Mouse (Mus musculus): ENCODE data around the gene Map10. TPM values are rescaled to one million over a fixed set of nuclear protein-coding genes. Genes with fewer than 3 reads are reported as not detected.

Map10 gene
- polyA plus RNA-seq, 1 experiment from 2014 or later = 4.3 TPM

GRCm38 (mm10) chr8:125678854-125679648, 9.4 kb downstream of the Map10 start:
- Histone ChIP-seq H3K9ac (ENCODE audit: low read length) (no peak overlapping the region), H3K27me3 (ENCODE audit: control insufficient read depth, insufficient read depth, low read length) (no peaks in the 10 kb centered on the region), H3K4me2 (ENCODE audit: low read depth, low read length) (no peak overlapping the region), H3K4me3 (replicated peaks; ENCODE audit: low read length) (no peak overlapping the region), H3K4me1 (ENCODE audit: control insufficient read depth, insufficient read depth, low read length) (no peaks in the 10 kb centered on the region), H3K36me3 (ENCODE audit: control insufficient read depth, insufficient read depth, low read length) (no peaks in the 10 kb centered on the region), H3K27ac (ENCODE audit: low read length) (no peak overlapping the region; the same call in 1 of the 2 replicates), H3K9me3 (replicated peaks; ENCODE audit: control insufficient read depth, low read length) (no peaks in the 10 kb centered on the region)
- 67% methylated on average over 8 of the region's 8 CpGs for WGBS
- ATAC-seq (ENCODE audit: insufficient read depth, low FRiP score) = no peak

DNA sequence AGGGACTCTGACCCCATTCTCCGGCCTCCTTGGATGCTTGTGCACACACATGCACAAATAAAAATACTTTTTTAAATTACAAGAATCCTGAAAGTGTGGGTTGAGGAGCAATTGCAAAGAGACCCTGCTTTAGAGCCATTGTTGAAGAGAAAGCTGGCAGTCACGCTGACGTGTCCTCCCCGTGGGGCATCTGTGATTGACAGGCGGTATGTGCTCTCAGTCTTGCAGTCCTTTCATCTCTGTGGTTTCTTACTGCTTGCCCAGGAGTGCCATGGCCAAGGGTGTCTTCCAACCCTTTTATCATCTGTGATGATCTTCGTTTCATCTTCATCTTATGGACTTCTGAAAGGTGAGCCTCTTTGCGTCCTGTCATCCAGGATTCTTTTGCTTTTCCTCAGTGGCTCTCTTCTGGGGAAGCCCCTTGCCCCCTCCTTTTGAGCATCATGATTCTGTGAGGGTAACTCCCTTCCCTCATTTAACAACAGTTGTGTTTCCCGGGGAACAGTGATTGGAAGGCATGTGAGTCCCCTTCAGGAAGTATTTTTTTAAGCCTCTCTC, 11.3 kb downstream of the Map10 start:
- no peaks in the 10 kb centered on the region for H3K4me1 ChIP-seq (ENCODE audit: control insufficient read depth, insufficient read depth, low read length)
- H3K36me3 ChIP-seq (ENCODE audit: control insufficient read depth, insufficient read depth, low read length) = no peaks in the 10 kb centered on the region
- H3K4me3 ChIP-seq (replicated peaks; ENCODE audit: low read length) = no peak overlapping the region
- H3K9ac ChIP-seq (ENCODE audit: low read length) = no peak overlapping the region
- no peaks in the 10 kb centered on the region for H3K9me3 ChIP-seq (replicated peaks; ENCODE audit: control insufficient read depth, low read length)
- no peak for ATAC-seq (ENCODE audit: insufficient read depth, low FRiP score)
- 56% methylated on average over 8 of the region's 8 CpGs for WGBS
- H3K27ac ChIP-seq (ENCODE audit: low read length) = no peak overlapping the region
- no peak overlapping the region for H3K4me2 ChIP-seq (ENCODE audit: low read depth, low read length)
- H3K27me3 ChIP-seq (ENCODE audit: control insufficient read depth, insufficient read depth, low read length) = no peaks in the 10 kb centered on the region

GRCm38 (mm10) chr8:125685216-125685760, 15.7 kb downstream of the Map10 start:
- no peak for ATAC-seq (ENCODE audit: insufficient read depth, low FRiP score)
- 62% methylated on average over 6 of the region's 6 CpGs for WGBS
- no peaks in the 10 kb centered on the region for H3K4me1 ChIP-seq (ENCODE audit: control insufficient read depth, insufficient read depth, low read length)
- H3K27me3 ChIP-seq (ENCODE audit: control insufficient read depth, insufficient read depth, low read length) = no peaks in the 10 kb centered on the region
- H3K36me3 ChIP-seq (ENCODE audit: control insufficient read depth, insufficient read depth, low read length) = no peaks in the 10 kb centered on the region
- H3K9ac ChIP-seq (ENCODE audit: low read length) = no peak overlapping the region
- H3K4me3 ChIP-seq (replicated peaks; ENCODE audit: low read length) = no peak overlapping the region
- H3K27ac ChIP-seq (ENCODE audit: low read length) = no peak overlapping the region
- no peak overlapping the region for H3K4me2 ChIP-seq (ENCODE audit: low read depth, low read length)
- H3K9me3 ChIP-seq (replicated peaks; ENCODE audit: control insufficient read depth, low read length) = no peaks in the 10 kb centered on the region

DNA sequence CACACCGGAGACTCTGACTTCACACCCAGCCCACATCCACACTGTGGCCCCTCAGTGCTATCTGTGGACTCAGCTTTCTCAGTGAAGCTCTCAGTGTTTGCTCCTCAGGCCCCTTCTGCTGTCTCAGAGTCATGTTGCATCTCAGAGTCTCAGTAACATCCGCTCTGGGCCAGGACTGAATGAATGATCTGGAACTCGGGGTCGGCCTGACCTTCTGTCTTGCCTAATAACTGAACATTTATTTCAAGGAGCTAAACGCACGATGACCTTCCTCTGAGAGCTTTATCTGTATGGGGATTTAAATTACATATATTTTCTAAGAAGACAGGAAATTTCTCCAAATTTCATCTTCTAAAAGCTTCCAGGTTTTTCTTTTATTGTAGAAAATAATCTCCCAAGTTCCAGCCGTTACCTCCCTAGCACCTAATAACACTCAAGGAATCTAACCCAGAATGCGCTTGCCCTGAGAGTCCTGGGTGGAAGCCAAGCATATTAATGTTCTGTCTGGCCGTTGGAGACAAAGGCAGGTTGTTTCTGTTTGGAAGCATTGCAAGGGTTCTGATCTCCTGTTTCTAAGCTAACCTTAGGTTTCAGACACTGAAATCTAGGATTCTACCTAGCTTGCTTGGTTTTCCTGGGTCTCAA, 16.7 kb downstream of the Map10 start:
- Histone ChIP-seq H3K4me3 (replicated peaks; ENCODE audit: low read length) (no peak overlapping the region), H3K9ac (ENCODE audit: low read length) (no peak overlapping the region), H3K9me3 (replicated peaks; ENCODE audit: control insufficient read depth, low read length) (no peaks in the 10 kb centered on the region), H3K4me1 (ENCODE audit: control insufficient read depth, insufficient read depth, low read length) (no peaks in the 10 kb centered on the region), H3K27ac (ENCODE audit: low read length) (no peak overlapping the region), H3K36me3 (ENCODE audit: control insufficient read depth, insufficient read depth, low read length) (no peaks in the 10 kb centered on the region), H3K27me3 (ENCODE audit: control insufficient read depth, insufficient read depth, low read length) (no peaks in the 10 kb centered on the region), H3K4me2 (ENCODE audit: low read depth, low read length) (no peak overlapping the region)
- ATAC-seq (ENCODE audit: insufficient read depth, low FRiP score) = no peak
- 68% methylated on average over 9 of the region's 9 CpGs for WGBS

GRCm38 (mm10) chr8:125690166-125690915, 20.7 kb downstream of the Map10 start:
- H3K27me3 ChIP-seq (ENCODE audit: control insufficient read depth, insufficient read depth, low read length) = no peaks in the 10 kb centered on the region
- no peak for ATAC-seq (ENCODE audit: insufficient read depth, low FRiP score)
- H3K4me3 ChIP-seq (replicated peaks; ENCODE audit: low read length) = no peak overlapping the region

GRCm38 (mm10) chr8:125690961-125691360, 21.3 kb downstream of the Map10 start:
- Histone ChIP-seq H3K4me1 (ENCODE audit: control insufficient read depth, insufficient read depth, low read length) (no peaks in the 10 kb centered on the region), H3K36me3 (ENCODE audit: control insufficient read depth, insufficient read depth, low read length) (no peaks in the 10 kb centered on the region), H3K4me2 (ENCODE audit: low read depth, low read length) (no peak overlapping the region), H3K9ac (ENCODE audit: low read length) (no peak overlapping the region), H3K4me3 (replicated peaks; ENCODE audit: low read length) (no peak overlapping the region), H3K27ac (ENCODE audit: low read length) (no peak overlapping the region), H3K27me3 (ENCODE audit: control insufficient read depth, insufficient read depth, low read length) (no peaks in the 10 kb centered on the region), H3K9me3 (replicated peaks; ENCODE audit: control insufficient read depth, low read length) (no peaks in the 10 kb centered on the region)
- WGBS = 69% methylated on average over 3 of the region's 3 CpGs
- ATAC-seq (ENCODE audit: insufficient read depth, low FRiP score) = no peak

More at GRCm38 (mm10) chr8:125690166-125690915, 20.7 kb downstream of the Map10 start:
- Histone ChIP-seq H3K4me2 (ENCODE audit: low read depth, low read length) (no peak overlapping the region), H3K9me3 (replicated peaks; ENCODE audit: control insufficient read depth, low read length) (no peaks in the 10 kb centered on the region), H3K9ac (ENCODE audit: low read length) (no peak overlapping the region), H3K36me3 (ENCODE audit: control insufficient read depth, insufficient read depth, low read length) (no peaks in the 10 kb centered on the region), H3K27ac (ENCODE audit: low read length) (no peak overlapping the region), H3K4me1 (ENCODE audit: control insufficient read depth, insufficient read depth, low read length) (no peaks in the 10 kb centered on the region)
- WGBS = 75% methylated on average over 15 of the region's 15 CpGs

DNA sequence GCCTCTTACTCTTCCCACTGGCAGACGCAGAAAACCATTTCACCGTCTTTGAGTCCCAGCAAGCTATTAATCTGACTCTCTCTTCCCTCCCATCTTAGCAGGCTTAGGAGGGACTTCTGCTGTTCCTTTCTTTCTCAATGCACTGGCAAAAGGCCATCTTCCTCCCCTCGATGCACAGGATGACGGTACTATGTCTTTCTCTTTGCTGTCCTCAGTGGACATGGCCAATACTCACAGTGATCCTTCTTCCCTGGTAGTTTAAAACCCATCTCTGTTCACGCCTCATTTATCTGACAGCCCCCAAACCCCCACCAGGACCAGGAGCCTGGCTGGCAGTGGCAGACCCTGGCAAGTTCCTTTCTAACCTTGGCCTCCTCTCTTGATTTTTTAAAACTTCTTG, 22.8 kb downstream of the Map10 start:
- no peak overlapping the region for H3K27ac ChIP-seq (ENCODE audit: low read length)
- H3K4me1 ChIP-seq (ENCODE audit: control insufficient read depth, insufficient read depth, low read length) = no peaks in the 10 kb centered on the region
- 50% methylated on average over 5 of the region's 5 CpGs for WGBS
- H3K9ac ChIP-seq (ENCODE audit: low read length) = no peak overlapping the region
- ATAC-seq (ENCODE audit: insufficient read depth, low FRiP score) = no peak
- no peaks in the 10 kb centered on the region for H3K36me3 ChIP-seq (ENCODE audit: control insufficient read depth, insufficient read depth, low read length)
- no peaks in the 10 kb centered on the region for H3K9me3 ChIP-seq (replicated peaks; ENCODE audit: control insufficient read depth, low read length)
- no peak overlapping the region for H3K4me2 ChIP-seq (ENCODE audit: low read depth, low read length)
- no peak overlapping the region for H3K4me3 ChIP-seq (replicated peaks; ENCODE audit: low read length)
- no peaks in the 10 kb centered on the region for H3K27me3 ChIP-seq (ENCODE audit: control insufficient read depth, insufficient read depth, low read length)

DNA sequence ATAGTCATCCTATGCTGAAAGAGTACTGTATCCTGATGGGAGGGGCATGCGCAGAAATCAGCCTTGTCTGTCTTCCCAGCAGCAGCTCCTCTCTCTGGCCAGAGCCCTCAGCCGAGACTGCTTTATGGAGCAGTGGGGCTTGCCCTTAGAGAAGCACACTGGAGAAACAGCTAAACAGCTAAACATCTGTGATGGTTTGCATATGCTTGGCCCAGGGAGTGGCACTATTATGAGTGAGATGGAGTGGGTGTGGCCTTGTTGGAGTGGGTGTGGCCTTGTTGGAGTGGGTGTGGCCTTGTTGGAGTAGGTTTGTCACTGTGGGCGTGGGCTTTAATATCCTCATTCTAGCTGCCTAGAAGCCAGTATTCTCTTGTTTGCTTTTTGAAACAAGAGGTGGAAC, 23.6 kb downstream of the Map10 start:
- Histone ChIP-seq H3K4me2 (ENCODE audit: low read depth, low read length) (no peak overlapping the region), H3K27me3 (ENCODE audit: control insufficient read depth, insufficient read depth, low read length) (no peaks in the 10 kb centered on the region), H3K4me1 (ENCODE audit: control insufficient read depth, insufficient read depth, low read length) (no peaks in the 10 kb centered on the region), H3K9ac (ENCODE audit: low read length) (no peak overlapping the region), H3K27ac (ENCODE audit: low read length) (no peak overlapping the region), H3K9me3 (replicated peaks; ENCODE audit: control insufficient read depth, low read length) (no peaks in the 10 kb centered on the region), H3K4me3 (replicated peaks; ENCODE audit: low read length) (no peak overlapping the region), H3K36me3 (ENCODE audit: control insufficient read depth, insufficient read depth, low read length) (no peaks in the 10 kb centered on the region)
- no peak for ATAC-seq (ENCODE audit: insufficient read depth, low FRiP score)
- WGBS = 77% methylated on average over 3 of the region's 3 CpGs

Measured in stomach, embryonic 16.5 days (tissue).